ENCODE assay signal across 28 mouse cellular contexts in the genomic region with DNA sequence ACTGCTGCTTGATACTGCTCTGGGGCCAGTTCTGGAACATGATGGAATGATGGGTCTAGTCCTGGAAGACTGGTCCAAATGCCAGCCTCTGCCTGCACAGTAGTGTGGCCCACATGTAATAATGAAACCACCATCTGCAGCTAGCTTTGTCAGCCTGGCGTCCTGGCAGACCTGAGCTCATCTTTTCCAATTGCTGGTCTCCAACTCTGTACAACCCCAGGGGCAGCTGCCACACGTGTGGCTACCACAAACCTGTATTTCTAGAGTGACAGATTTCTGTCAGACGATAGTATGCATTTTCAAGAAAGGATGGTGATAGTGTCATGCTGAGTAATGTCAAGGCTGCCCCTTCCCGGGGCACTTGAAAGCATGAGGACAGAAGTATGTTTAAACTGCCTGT.
"Had no signal": no experiment of that assay in that cellular context is flagged by ENCODE, and none has a peak within 500 bp of the region (broad histone marks: within the 10 kb centered on the region; RNA-seq: fewer than 3 reads in every experiment).

No protein-coding gene starts in this region.

- H3K4me2 ChIP-seq: embryonic facial prominence, embryonic 12.5 days; embryonic facial prominence, embryonic 13.5 days; embryonic facial prominence, embryonic 15.5 days; forebrain, embryonic 12.5 days; forebrain, embryonic 13.5 days; forebrain, embryonic 15.5 days had no signal

- ATAC-seq: forebrain, embryonic 13.5 days; forebrain, embryonic 14.5 days; forebrain, embryonic 15.5 days; forebrain, embryonic 16.5 days; forebrain, postnatal 0 days had no signal

- H3K27ac ChIP-seq: embryonic facial prominence, embryonic 10.5 days; embryonic facial prominence, embryonic 12.5 days; embryonic facial prominence, embryonic 13.5 days; embryonic facial prominence, embryonic 15.5 days; forebrain, embryonic 10.5 days; forebrain, embryonic 12.5 days; forebrain, embryonic 13.5 days; forebrain, embryonic 15.5 days; gastrocnemius, adult 2 months; heart, adult 2 months; heart, embryonic 10.5 days had no signal

- H3K27me3 ChIP-seq: embryonic facial prominence, embryonic 12.5 days; embryonic facial prominence, embryonic 13.5 days; embryonic facial prominence, embryonic 15.5 days; forebrain, embryonic 12.5 days; forebrain, embryonic 13.5 days; forebrain, embryonic 15.5 days had no signal

- H3K9me3 ChIP-seq: embryonic facial prominence, embryonic 10.5 days; embryonic facial prominence, embryonic 12.5 days; embryonic facial prominence, embryonic 13.5 days; embryonic facial prominence, embryonic 15.5 days; forebrain, embryonic 12.5 days; forebrain, embryonic 13.5 days; forebrain, embryonic 15.5 days had no signal

- DNase-seq: cerebellum, adult 9-10 months; cerebellum, adult 9-11 months; cerebellum, postnatal 10 days; cerebellum, postnatal 14 days; cerebellum, postnatal 25 days; cerebellum, postnatal 36 days; embryo, embryonic 11 days; forebrain, postnatal 0 days; gastrocnemius, adult 2 months; gastrocnemius, postnatal 10 days; gastrocnemius, postnatal 14 days; gastrocnemius, postnatal 25 days; gastrocnemius, postnatal 36 days; heart, adult 11 months; heart, adult 18-20 months; heart, adult 2 months had no signal

- H3K9ac ChIP-seq: embryonic facial prominence, embryonic 12.5 days; embryonic facial prominence, embryonic 13.5 days; embryonic facial prominence, embryonic 15.5 days; forebrain, embryonic 12.5 days; forebrain, embryonic 13.5 days; forebrain, embryonic 15.5 days; forebrain, postnatal 0 days had no signal

- H3K4me1 ChIP-seq: embryonic facial prominence, embryonic 10.5 days; embryonic facial prominence, embryonic 12.5 days; embryonic facial prominence, embryonic 13.5 days; embryonic facial prominence, embryonic 15.5 days; forebrain, embryonic 10.5 days; forebrain, embryonic 12.5 days; forebrain, embryonic 13.5 days; forebrain, embryonic 15.5 days had no signal

- H3K4me3 ChIP-seq: embryonic facial prominence, embryonic 10.5 days; embryonic facial prominence, embryonic 12.5 days; embryonic facial prominence, embryonic 13.5 days; embryonic facial prominence, embryonic 15.5 days; erythroblast, embryonic 14.5 days; forebrain, embryonic 10.5 days; forebrain, embryonic 12.5 days; forebrain, embryonic 13.5 days; forebrain, embryonic 15.5 days; gastrocnemius, adult 2 months; heart, adult 2 months; heart, embryonic 10.5 days had no signal
